Mouse (Mus musculus): ENCODE measurements around the gene Pramel6. TPM values are rescaled to one million over a fixed set of nuclear protein-coding genes. Genes with fewer than 3 reads are reported as not detected.

Pramel6 gene
- polyA plus RNA-seq, 1 experiment from 2014 or later = not detected

GRCm38 (mm10) chr2:87534826-87535225, 28.5 kb downstream of the Pramel6 start:
- H3K4me2 ChIP-seq = no peak overlapping the region
- no peaks in the 10 kb centered on the region for H3K27me3 ChIP-seq (replicated peaks)
- H3K27ac ChIP-seq (replicated peaks) = no peak overlapping the region
- no peaks in the 10 kb centered on the region for H3K36me3 ChIP-seq
- WGBS = 75% methylated on average over 2 of the region's 2 CpGs
- H3K4me1 ChIP-seq = no peaks in the 10 kb centered on the region
- H3K9me3 ChIP-seq (replicated peaks) = no peaks in the 10 kb centered on the region
- H3K4me3 ChIP-seq (replicated peaks) = no peak overlapping the region
- no peak overlapping the region for H3K9ac ChIP-seq (replicated peaks)
- no peak for ATAC-seq (ENCODE audit: low FRiP score)

- no peak within 1 kb of the TSS for H3K9ac ChIP-seq (replicated peaks)
- no peaks in the 10 kb centered on the region for H3K36me3 ChIP-seq
- H3K27me3 ChIP-seq (replicated peaks) = no peaks in the 10 kb centered on the region
- no peak for ATAC-seq (ENCODE audit: low FRiP score)
- WGBS = 98% methylated on average over 1 of the region's 1 CpGs
- H3K4me2 ChIP-seq = no peak within 1 kb of the TSS
- H3K4me3 ChIP-seq (replicated peaks) = no peak within 1 kb of the TSS
- no peaks in the 10 kb centered on the region for H3K9me3 ChIP-seq (replicated peaks)
- H3K27ac ChIP-seq (replicated peaks) = no peak within 1 kb of the TSS
- no peaks in the 10 kb centered on the region for H3K4me1 ChIP-seq
Observed at GRCm38 (mm10) chr2:87545442-87545841, 39.1 kb downstream of the Pramel6 start, which contains the start of gene Olfr1128. Gene Olfr1128, minus strand, starts transcription at chr2:87545542.

Other genes starting within 250 kb of the Pramel6 start
- not detected in 2 replicates for gene Olfr1116, start 239.0 kb upstream of the Pramel6 start, polyA plus RNA-seq (2015; fragmentation: Nextera tagmentation; extraction: Ambion mirVana)
- gene Olfr1118, start 199.0 kb upstream of the Pramel6 start, polyA plus RNA-seq (2015; fragmentation: Nextera tagmentation; extraction: Ambion mirVana) = not detected in 2 replicates
- gene Olfr1120, start 151.8 kb upstream of the Pramel6 start, polyA plus RNA-seq (2015; fragmentation: Nextera tagmentation; extraction: Ambion mirVana) = not detected in 2 replicates
- gene Olfr1121, start 136.7 kb upstream of the Pramel6 start, polyA plus RNA-seq (2015; fragmentation: Nextera tagmentation; extraction: Ambion mirVana) = not detected in 2 replicates
- gene Olfr1122, start 120.7 kb upstream of the Pramel6 start, polyA plus RNA-seq (2015; fragmentation: Nextera tagmentation; extraction: Ambion mirVana) = not detected in 2 replicates
- gene Olfr1123, start 89.9 kb upstream of the Pramel6 start, polyA plus RNA-seq (2015; fragmentation: Nextera tagmentation; extraction: Ambion mirVana) = not detected in 2 replicates
- 0.10 TPM in 1 of 2 replicates, not detected in the other for gene Olfr1124, start 76.3 kb upstream of the Pramel6 start, polyA plus RNA-seq (2015; fragmentation: Nextera tagmentation; extraction: Ambion mirVana)
- gene Olfr1126, start 52.6 kb upstream of the Pramel6 start, polyA plus RNA-seq (2015; fragmentation: Nextera tagmentation; extraction: Ambion mirVana) = not detected in 2 replicates
- gene Pramel7, start 9.5 kb upstream of the Pramel6 start, polyA plus RNA-seq (2015; fragmentation: Nextera tagmentation; extraction: Ambion mirVana) = not detected in 2 replicates
- gene Olfr153, start 25.2 kb downstream of the Pramel6 start, polyA plus RNA-seq (2015; fragmentation: Nextera tagmentation; extraction: Ambion mirVana) = not detected in 2 replicates
- gene Olfr1128, start 39.0 kb downstream of the Pramel6 start, polyA plus RNA-seq (2015; fragmentation: Nextera tagmentation; extraction: Ambion mirVana) = not detected in 2 replicates
- gene Olfr1129, start 67.3 kb downstream of the Pramel6 start, polyA plus RNA-seq (2015; fragmentation: Nextera tagmentation; extraction: Ambion mirVana) = not detected in 2 replicates
- not detected in 2 replicates for gene Olfr1130, start 99.6 kb downstream of the Pramel6 start, polyA plus RNA-seq (2015; fragmentation: Nextera tagmentation; extraction: Ambion mirVana)
- gene Olfr1131, start 120.5 kb downstream of the Pramel6 start, polyA plus RNA-seq (2015; fragmentation: Nextera tagmentation; extraction: Ambion mirVana) = not detected in 2 replicates
- gene Olfr1132, start 131.0 kb downstream of the Pramel6 start, polyA plus RNA-seq (2015; fragmentation: Nextera tagmentation; extraction: Ambion mirVana) = not detected in 2 replicates
- not detected in 2 replicates for gene Olfr1133, start 140.8 kb downstream of the Pramel6 start, polyA plus RNA-seq (2015; fragmentation: Nextera tagmentation; extraction: Ambion mirVana)
- gene Olfr1134, start 151.9 kb downstream of the Pramel6 start, polyA plus RNA-seq (2015; fragmentation: Nextera tagmentation; extraction: Ambion mirVana) = not detected in 2 replicates
- gene Olfr1135, start 167.1 kb downstream of the Pramel6 start, polyA plus RNA-seq (2015; fragmentation: Nextera tagmentation; extraction: Ambion mirVana) = not detected in 2 replicates
- not detected in 2 replicates for gene Olfr1136, start 187.4 kb downstream of the Pramel6 start, polyA plus RNA-seq (2015; fragmentation: Nextera tagmentation; extraction: Ambion mirVana)
- gene Olfr1137, start 206.6 kb downstream of the Pramel6 start, polyA plus RNA-seq (2015; fragmentation: Nextera tagmentation; extraction: Ambion mirVana) = not detected in 2 replicates
- not detected in 2 replicates for gene Olfr1138, start 233.4 kb downstream of the Pramel6 start, polyA plus RNA-seq (2015; fragmentation: Nextera tagmentation; extraction: Ambion mirVana)
- gene Olfr1140, start 237.2 kb downstream of the Pramel6 start, polyA plus RNA-seq (2015; fragmentation: Nextera tagmentation; extraction: Ambion mirVana) = not detected in 2 replicates
- gene Olfr1141, start 247.4 kb downstream of the Pramel6 start, polyA plus RNA-seq (2015; fragmentation: Nextera tagmentation; extraction: Ambion mirVana) = not detected in 2 replicates

Measured in neural tube, embryonic 15.5 days (tissue).